Mouse (Mus musculus): ENCODE data around the gene Gpkow.
"Not testable (repeated sequence)": the region's sequence is repeated elsewhere in the genome, so short reads cannot be mapped to it uniquely, and the experiment has no call there.

Gene Gpkow

DNA sequence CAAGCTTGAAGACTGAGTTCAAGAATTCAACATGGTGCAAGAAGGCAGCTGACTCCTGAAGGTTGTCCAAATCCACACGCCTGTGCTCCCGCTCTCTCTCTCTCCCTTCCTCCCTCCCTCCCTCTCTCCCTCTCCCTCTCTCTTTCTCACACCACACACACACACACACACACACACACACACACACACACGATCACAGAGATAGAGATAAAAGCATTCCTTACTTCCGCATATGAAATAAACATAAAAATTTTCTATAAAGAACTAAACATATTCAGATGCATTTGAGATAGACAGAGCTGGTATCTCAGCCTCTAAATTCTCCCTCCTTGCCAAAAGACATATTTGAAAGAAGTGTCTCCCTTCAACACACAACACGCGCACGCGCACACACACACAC, 48.5 kb downstream of the Gpkow start:
- no peak for DNase-seq (ENCODE audit: low spot score)

DNA sequence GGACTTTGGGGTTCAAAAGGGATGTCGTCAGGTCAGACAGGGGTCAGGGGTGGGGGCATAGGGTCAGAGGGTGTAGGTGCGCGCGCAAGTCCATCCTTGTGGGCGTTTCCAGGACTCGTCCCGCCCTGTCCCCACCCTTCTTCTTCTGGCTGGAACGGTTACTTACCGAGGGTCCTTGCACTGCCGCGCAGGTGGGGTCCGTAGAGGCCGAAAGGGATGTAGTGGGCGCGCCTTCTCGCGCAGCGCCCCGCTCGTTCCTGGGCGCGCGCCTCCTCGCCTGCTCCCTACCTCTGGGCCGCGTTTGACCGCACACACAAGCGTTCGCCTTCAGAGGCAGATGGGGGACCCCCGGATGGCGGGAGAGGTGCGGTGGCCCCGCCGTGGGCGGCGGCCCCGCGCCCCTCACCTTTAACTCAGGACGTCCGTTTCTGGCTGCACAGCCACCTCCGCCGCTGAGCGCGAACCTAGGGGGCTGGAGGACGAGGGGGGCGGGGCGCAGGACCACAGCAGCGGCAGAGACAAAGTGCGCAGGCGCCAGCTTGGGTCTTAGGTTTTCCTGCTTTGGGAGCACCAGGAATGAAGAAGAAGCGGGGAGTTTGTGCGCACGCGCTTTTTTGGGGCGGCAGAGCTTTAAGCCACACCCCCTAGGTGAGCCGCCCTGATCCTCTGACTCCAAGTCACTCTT, 53.6 kb downstream of the Gpkow start, which contains the start of gene Ccdc120:
Ccdc120 (minus strand) TSS at position 474 of the 685 bp plus-strand sequence.
- DNase-seq (ENCODE audit: low spot score): peak; percentile 64

DNA sequence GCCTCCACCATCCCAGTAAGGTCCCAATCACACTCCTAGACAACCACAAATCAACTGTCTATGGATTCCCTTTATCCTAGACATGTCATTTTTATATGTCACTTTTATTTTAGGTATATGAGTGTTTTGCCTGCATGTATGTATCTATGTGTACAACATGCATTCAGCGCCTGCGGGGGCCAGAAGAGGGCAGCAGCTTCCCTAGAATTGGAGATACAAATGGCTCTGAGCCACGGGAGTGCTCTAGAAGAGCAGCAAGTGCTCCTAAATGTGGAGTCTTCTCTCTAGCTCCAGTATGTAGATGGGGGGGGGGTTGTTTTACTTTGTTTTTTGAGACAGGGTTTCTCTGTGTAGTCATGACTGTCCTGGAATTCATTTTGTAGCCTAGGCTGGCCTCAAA, 56.7 kb downstream of the Gpkow start:
- DNase-seq (ENCODE audit: low spot score): not testable (repeated sequence)
